Mouse (Mus musculus) G1E (cell line): ENCODE measurements around the gene Id2. TPM values are rescaled to one million over a fixed set of nuclear protein-coding genes. Genes with fewer than 3 reads are reported as not detected.

Source experiments
- ATAC-seq: 2 replicates; pipeline ENCODE4 v1.8.0; 2016; ENCODE audit warnings: mild to moderate bottlenecking; ENCODE audit not compliant: insufficient number of reproducible peaks, poor library complexity, low FRiP score, severe bottlenecking; ENCODE audit errors: extremely low read depth
- DNase-seq: peaks from one replicate; pipeline ENCODE4 v3.0.0; 2012; ENCODE audit warnings: low spot score
- H3K27me3 ChIP-seq: 2 replicates; pipeline ENCODE4 v1.6.1; 2012; ENCODE audit warnings: mild to moderate bottlenecking, low read length, inconsistent platforms; ENCODE audit not compliant: insufficient read depth
- H3K36me3 ChIP-seq: replicated peaks from 2 replicates; pipeline ENCODE3; 2012; ENCODE audit warnings: mild to moderate bottlenecking, inconsistent platforms
- H3K4me1 ChIP-seq: 2 replicates; pipeline ENCODE4 v1.6.1; 2012; ENCODE audit warnings: low read depth, low read length, inconsistent platforms, mixed read lengths; ENCODE audit not compliant: insufficient read depth
- H3K4me3 ChIP-seq: 2 replicates; pipeline ENCODE4 v1.5.1; 2012; ENCODE audit warnings: low read depth, mild to moderate bottlenecking, inconsistent platforms, low read length, moderate library complexity, mixed read lengths
- H3K9me3 ChIP-seq: replicated peaks from 2 replicates; pipeline ENCODE4 v1.6.1; 2012; ENCODE audit warnings: inconsistent platforms
- CTCF ChIP-seq: IDR thresholded peaks from 2 replicates; pipeline ENCODE4 v1.5.1; 2012; ENCODE audit warnings: low read depth, low read length, inconsistent platforms, mixed read lengths
- GATA1 ChIP-seq: IDR thresholded peaks from 2 replicates; pipeline ENCODE4 v1.6.1; 2012; ENCODE audit warnings: borderline replicate concordance, low read length, inconsistent platforms, mixed read lengths
- GATA2 ChIP-seq: IDR thresholded peaks from 2 replicates; pipeline ENCODE4 v1.6.1; 2012; ENCODE audit warnings: low read depth, low read length, inconsistent platforms, borderline replicate concordance
- POLR2AphosphoS5 ChIP-seq: IDR thresholded peaks from 2 replicates; pipeline ENCODE4 v1.6.1; 2012; ENCODE audit warnings: low read depth, low read length, inconsistent platforms; ENCODE audit not compliant: insufficient replicate concordance
- TAL1 ChIP-seq: conservative IDR thresholded peaks from 2 replicates; pipeline ENCODE4 v1.6.1; 2012; ENCODE audit warnings: low read depth, low read length, inconsistent platforms, mixed read lengths
- polyA plus RNA-seq: library from polyadenylated mRNA; stranded (reverse); fragments of >175 nt; gene quantifications from 2 replicates; pipeline ENCODE4 v1.2.3, GENCODE M21; 2012
- total RNA-seq, 2 experiments: library from RNA; stranded (forward) in 1 of 2; stranded (reverse) in 1 of 2; fragments of 200-1000 nt in 1 of 2; fragments of >200 nt in 1 of 2; fragmentation: Nextera tagmentation in 1 of 2; gene quantifications; 2 replicates each; pipeline ENCODE4 v1.2.3; 2014 to 2017

Gene Id2
- total and polyA plus RNA-seq, 3 experiments = 0.11 TPM; not detected in 2

DNA sequence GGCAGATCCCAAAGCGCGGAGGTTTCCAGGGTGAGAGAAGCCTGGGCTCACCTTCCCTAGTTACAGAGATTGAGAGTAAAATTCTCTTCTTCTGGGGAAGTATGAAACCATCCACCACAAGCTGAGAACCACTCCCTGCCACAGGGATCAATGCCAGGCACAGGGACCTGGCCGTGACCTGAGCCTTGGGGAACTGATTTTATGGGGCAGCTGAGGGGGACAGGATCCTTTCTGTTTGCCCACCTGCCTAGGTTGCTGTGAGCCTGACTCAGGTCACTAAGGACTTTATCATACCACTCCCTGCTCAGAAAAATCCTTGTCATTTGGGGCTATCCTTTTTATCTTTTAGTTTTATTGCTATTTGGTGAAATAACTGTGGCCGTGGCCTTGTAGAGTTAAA lies 41.7 kb upstream of the Id2 start:
- ATAC-seq (no peak), DNase-seq (no peak)
- Histone ChIP-seq H3K36me3 (no peaks in the 10 kb centered on the region), H3K4me3 (no peak overlapping the region), H3K4me1 (no peaks in the 10 kb centered on the region), H3K27me3 (no peaks in the 10 kb centered on the region), H3K9me3 (peaks cover 66% of the 10 kb centered on the region)
- no peak for TF ChIP-seq CTCF

DNA sequence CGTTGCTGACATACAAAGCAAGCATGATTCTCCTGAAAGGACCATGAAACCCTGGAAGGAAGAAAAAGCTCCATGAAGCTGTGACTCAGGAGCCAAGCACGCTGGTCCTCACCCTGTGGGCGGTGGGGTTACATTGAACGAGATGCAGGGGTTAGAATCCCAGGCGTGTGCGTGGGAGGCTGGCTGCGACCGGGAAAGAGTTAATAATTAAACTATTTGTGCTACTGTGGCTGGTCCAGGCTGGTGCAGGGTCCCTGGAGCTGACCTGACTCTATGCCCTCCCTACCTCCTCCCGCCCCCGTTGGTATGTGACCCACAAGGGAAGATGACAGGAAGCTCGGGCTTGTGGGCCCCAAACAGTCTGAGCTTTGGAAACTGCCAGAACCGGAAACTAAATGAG lies 35.1 kb upstream of the Id2 start:
- ATAC-seq (no peak), DNase-seq (no peak)
- H3K36me3 ChIP-seq = no peaks in the 10 kb centered on the region
- no peak overlapping the region for H3K4me3 ChIP-seq
- no peaks in the 10 kb centered on the region for H3K27me3 ChIP-seq
- TF ChIP-seq TAL1 = no peak
- no peak for TF ChIP-seq POLR2AphosphoS5
- TF ChIP-seq GATA2 = no peak
- no peak for TF ChIP-seq GATA1
- no peak for TF ChIP-seq CTCF
- H3K4me1 ChIP-seq = no peaks in the 10 kb centered on the region
- H3K9me3 ChIP-seq = peaks cover 61% of the 10 kb centered on the region

DNA sequence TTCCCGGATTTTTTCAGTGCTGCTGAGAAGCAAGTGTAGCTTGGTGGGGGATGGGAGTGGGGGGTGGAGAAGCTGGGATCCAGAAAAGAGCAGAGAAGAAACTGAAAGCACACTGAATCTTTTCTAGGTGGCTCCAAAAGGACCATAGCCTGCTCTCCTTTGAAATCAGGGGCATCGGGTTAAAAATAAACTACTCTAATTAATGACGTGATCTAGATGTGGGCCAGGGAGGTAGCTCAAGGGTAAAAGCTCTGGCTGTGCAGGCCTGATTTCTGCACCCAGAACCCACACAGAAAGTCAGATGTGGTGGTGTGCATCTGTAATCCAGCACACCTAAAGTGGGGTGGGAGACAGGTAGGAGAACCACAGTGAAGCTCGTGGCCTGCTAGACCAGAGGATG lies 30.7 kb upstream of the Id2 start:
- Histone ChIP-seq H3K9me3 (peaks cover 77% of the 10 kb centered on the region), H3K4me3 (no peak overlapping the region), H3K4me1 (no peaks in the 10 kb centered on the region), H3K36me3 (no peaks in the 10 kb centered on the region), H3K27me3 (no peaks in the 10 kb centered on the region)
- ATAC-seq (no peak), DNase-seq (no peak)
- no peak for TF ChIP-seq TAL1
- no peak for TF ChIP-seq POLR2AphosphoS5
- no peak for TF ChIP-seq CTCF
- TF ChIP-seq GATA2 = no peak
- no peak for TF ChIP-seq GATA1

DNA sequence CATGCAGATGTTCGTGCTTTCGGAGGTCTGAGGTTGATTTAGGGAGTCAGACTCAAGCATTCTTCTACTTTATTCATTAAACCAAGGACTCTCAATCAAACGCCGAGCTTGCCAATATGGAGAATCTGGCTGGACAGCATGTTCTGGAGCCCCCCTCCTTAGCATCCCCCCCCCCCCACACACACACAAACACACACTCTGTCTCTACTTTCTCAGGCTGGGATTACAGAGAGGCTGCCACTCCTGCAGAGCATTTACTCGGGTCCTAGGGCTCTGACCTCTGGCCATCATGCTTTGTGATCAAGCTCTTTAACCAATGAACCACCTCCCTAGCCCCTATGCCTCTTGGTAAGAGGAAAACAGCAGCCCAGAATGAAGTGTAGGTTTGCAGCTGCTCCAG lies 29.3 kb upstream of the Id2 start:
- ATAC-seq (no peak), DNase-seq (no peak)
- Histone ChIP-seq H3K27me3 (no peaks in the 10 kb centered on the region), H3K9me3 (peaks cover 77% of the 10 kb centered on the region), H3K4me1 (no peaks in the 10 kb centered on the region), H3K36me3 (no peaks in the 10 kb centered on the region), H3K4me3 (no peak overlapping the region)
- no peak for TF ChIP-seq POLR2AphosphoS5
- no peak for TF ChIP-seq CTCF
- TF ChIP-seq GATA1 = no peak

DNA sequence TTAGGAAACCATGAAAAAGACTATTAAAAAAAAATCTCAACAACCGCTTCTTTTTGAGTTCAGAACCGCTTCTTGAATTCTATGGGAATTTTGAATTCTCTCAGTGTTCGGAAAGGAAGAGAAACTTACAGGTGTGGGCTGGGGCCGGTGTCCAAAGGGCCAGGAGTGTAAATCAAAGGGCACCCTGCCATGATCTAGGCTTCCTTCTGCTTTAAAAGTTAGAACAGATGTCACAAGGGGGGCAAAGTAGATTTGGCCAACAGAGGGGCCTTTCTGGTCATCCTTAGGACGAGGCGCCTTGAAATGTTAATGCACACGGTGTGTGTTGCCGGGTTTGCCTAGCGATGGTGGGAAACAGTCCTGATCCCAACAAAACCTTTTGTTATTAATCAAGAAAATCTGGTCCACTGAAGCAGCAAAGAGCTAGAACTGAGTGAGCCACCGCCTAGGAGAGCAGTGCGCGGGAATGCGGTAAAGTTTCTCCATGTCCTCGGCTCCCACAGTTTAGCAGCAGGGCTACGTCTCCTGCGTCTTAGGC lies 28.4 kb upstream of the Id2 start:
- Histone ChIP-seq H3K9me3 (peaks cover 77% of the 10 kb centered on the region), H3K27me3 (no peaks in the 10 kb centered on the region), H3K4me3 (no peak overlapping the region), H3K36me3 (no peaks in the 10 kb centered on the region), H3K4me1 (no peaks in the 10 kb centered on the region)
- DNase-seq (no peak), ATAC-seq (no peak)
- no peak for TF ChIP-seq GATA1
- TF ChIP-seq CTCF = no peak
- TF ChIP-seq POLR2AphosphoS5 = no peak
- no peak for TF ChIP-seq GATA2
- no peak for TF ChIP-seq TAL1

DNA sequence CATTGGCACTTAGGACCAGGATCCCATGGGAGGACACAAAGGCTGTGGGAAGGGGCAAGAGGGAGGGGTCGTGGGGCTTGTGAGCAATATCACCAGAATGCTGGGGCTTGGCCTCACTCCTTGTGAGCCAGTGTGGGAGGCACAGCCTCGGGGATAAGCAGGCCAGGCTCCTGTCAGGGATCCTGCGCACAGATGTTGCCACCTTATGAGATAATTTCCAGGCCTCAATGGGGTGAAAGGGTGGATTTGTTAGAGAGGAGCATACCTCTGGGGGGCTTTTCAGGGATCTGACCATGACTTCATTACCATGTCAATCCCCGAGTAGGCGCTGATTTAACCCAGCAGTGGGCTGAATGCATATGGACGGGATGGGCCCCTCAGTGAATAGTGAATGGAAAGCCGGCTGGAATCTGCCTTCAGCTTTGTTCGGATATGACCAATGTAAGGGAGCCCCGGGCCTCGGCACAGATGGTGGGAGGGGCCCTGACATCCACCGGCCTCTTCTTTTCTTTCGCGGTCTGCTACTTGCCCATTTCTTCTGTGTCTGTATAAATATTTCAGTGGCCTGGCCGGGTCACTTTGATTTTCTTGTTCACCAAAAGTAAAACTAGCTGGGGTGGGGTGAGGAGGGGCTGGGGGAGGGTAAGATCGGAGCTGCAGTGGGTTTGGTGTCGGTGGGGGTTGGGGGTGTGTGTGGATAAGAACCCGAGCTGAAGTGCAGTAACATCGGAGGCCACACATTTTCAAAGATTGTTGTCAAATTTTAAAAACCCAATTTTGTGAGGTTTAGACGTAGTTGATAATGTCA lies 27.7 kb upstream of the Id2 start:
- Histone ChIP-seq H3K9me3 (peaks cover 71% of the 10 kb centered on the region), H3K4me3 (no peak overlapping the region), H3K36me3 (no peaks in the 10 kb centered on the region), H3K27me3 (no peaks in the 10 kb centered on the region), H3K4me1 (no peaks in the 10 kb centered on the region)
- ATAC-seq = no peak
- TF ChIP-seq TAL1 (no peak), CTCF (no peak), POLR2AphosphoS5 (no peak), GATA2 (no peak), GATA1 (no peak)
- no peak for DNase-seq

DNA sequence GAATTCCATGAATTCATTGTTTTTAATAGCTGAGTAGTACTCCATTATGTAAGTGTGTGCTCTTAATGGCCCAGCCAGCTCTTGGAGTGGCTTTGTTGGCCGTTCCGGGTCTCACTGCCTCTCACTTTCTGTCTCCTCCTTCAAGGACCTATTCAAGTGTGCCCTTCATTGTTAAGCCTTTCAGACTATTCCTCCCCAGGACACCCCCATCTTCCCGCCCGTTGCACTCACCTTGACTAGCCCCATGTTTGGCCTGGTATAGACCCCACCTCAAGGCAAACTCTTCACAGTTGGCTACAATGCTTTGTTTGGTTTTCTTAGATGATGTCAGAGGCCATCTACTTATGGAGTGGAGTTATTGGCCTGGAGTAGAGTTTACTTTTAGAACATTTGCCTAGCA lies 23.8 kb upstream of the Id2 start:
- TF ChIP-seq CTCF (no peak), TAL1 (no peak), GATA2 (no peak), POLR2AphosphoS5 (no peak), GATA1 (no peak)
- H3K9me3 ChIP-seq = peaks cover 57% of the 10 kb centered on the region
- H3K36me3 ChIP-seq = no peaks in the 10 kb centered on the region
- H3K27me3 ChIP-seq = no peaks in the 10 kb centered on the region
- H3K4me1 ChIP-seq = no peaks in the 10 kb centered on the region
- no peak overlapping the region for H3K4me3 ChIP-seq
- ATAC-seq (no peak), DNase-seq (no peak)
